In genomic region chr15:102026430-102026829, GRCm38 (mm10) we compare ENCODE assay signal across 12 mouse cellular contexts. TPM values are rescaled to one million over a fixed set of nuclear protein-coding genes. Genes with fewer than 3 reads are reported as not detected.
DNase-seq lines count a peak whose midpoint lies in the region; ATAC-seq lines count a peak whose summit lies in the region.
"Had no signal": no experiment of that assay in that cellular context is flagged by ENCODE, and none has a peak within 500 bp of the region (broad histone marks: within the 10 kb centered on the region; RNA-seq: fewer than 3 reads in every experiment).

No protein-coding gene starts in this region.

- no peak for ATAC-seq in heart, embryonic 14.5 days (ENCODE audit: insufficient number of reproducible peaks, insufficient read depth, low FRiP score, low read depth)
- no peak for ATAC-seq in lung, embryonic 15.5 days (ENCODE audit: borderline replicate concordance, extremely low read depth, low FRiP score, low TSS enrichment)
- ATAC-seq in embryonic facial prominence, embryonic 13.5 days (ENCODE audit: insufficient number of reproducible peaks, insufficient read depth, low FRiP score, low TSS enrichment, low read depth): no peak
- peak; percentile 79 for ATAC-seq in liver, embryonic 16.5 days (ENCODE audit: low read depth)

- H3K9ac ChIP-seq in heart, embryonic 14.5 days (ENCODE audit: low read length): no peak overlapping the region
- H3K9ac ChIP-seq in lung, embryonic 15.5 days: no peak overlapping the region
- H3K9ac ChIP-seq in embryonic facial prominence, embryonic 13.5 days: 0 out of 2 replicates have a peak overlapping the region, but pooled peaks have one; percentile 21
- no peak overlapping the region for H3K9ac ChIP-seq in liver, embryonic 16.5 days (ENCODE audit: low read depth, low read length)
- H3K9ac ChIP-seq: limb, embryonic 15.5 days had no signal

- no peak overlapping the region for H3K27ac ChIP-seq in heart, embryonic 14.5 days (replicated peaks in 1 of 2; ENCODE audit: control insufficient read depth in 1 of 2, insufficient read depth in 1 of 2, low read depth in 2 of 2, low read length in 2 of 2)
- H3K27ac ChIP-seq in lung, embryonic 15.5 days: peak overlapping the region; percentile 92; the same call in 1 of the 2 replicates
- H3K27ac ChIP-seq in embryonic facial prominence, embryonic 13.5 days: no peak overlapping the region
- peak overlapping the region; percentile 80 for H3K27ac ChIP-seq in liver, embryonic 16.5 days (ENCODE audit: low read length)
- H3K27ac ChIP-seq: limb, embryonic 15.5 days had no signal

- no peaks in the 10 kb centered on the region for H3K27me3 ChIP-seq in heart, embryonic 14.5 days (ENCODE audit: control insufficient read depth, insufficient read depth, low read length)
- peaks cover 20% of the 10 kb centered on the region for H3K27me3 ChIP-seq in lung, embryonic 15.5 days
- H3K27me3 ChIP-seq in embryonic facial prominence, embryonic 13.5 days: peaks cover 53% of the 10 kb centered on the region
- peaks cover 23% of the 10 kb centered on the region for H3K27me3 ChIP-seq in liver, embryonic 16.5 days (ENCODE audit: control insufficient read depth, insufficient read depth, low read depth, low read length)

- DNase-seq in heart, adult 8-10 months (ENCODE audit: low spot score): no peak
- no peak for DNase-seq in lung, postnatal 4 days
- no peak for DNase-seq in left cerebral cortex, adult 8-10 months (ENCODE audit: low spot score in 2 of 2)
- no peak for DNase-seq in left cerebral cortex, adult 18-20 months (ENCODE audit: low spot score in 2 of 2)
- DNase-seq: cerebellum, adult 9-11 months; gastrocnemius, postnatal 10 days; retina, postnatal 1 day had no signal

- H3K36me3 ChIP-seq in heart, embryonic 14.5 days (ENCODE audit: control insufficient read depth, insufficient read depth, low read length): peaks cover 6% of the 10 kb centered on the region; the same call in 1 of the 2 replicates
- 0 out of 2 replicates have a peak, but pooled peaks cover 3% of the 10 kb centered on the region for H3K36me3 ChIP-seq in lung, embryonic 15.5 days
- no peaks in the 10 kb centered on the region for H3K36me3 ChIP-seq in embryonic facial prominence, embryonic 13.5 days
- no peaks in the 10 kb centered on the region for H3K36me3 ChIP-seq in liver, embryonic 16.5 days (ENCODE audit: control insufficient read depth, insufficient read depth)
- H3K36me3 ChIP-seq: limb, embryonic 15.5 days had no signal

- H3K9me3 ChIP-seq in heart, embryonic 14.5 days (ENCODE audit: control insufficient read depth, low read length): no peaks in the 10 kb centered on the region
- no peaks in the 10 kb centered on the region for H3K9me3 ChIP-seq in lung, embryonic 15.5 days
- no peaks in the 10 kb centered on the region for H3K9me3 ChIP-seq in embryonic facial prominence, embryonic 13.5 days
- H3K9me3 ChIP-seq in liver, embryonic 16.5 days (replicated peaks; ENCODE audit: control insufficient read depth, low read length): no peaks in the 10 kb centered on the region
- H3K9me3 ChIP-seq: limb, embryonic 15.5 days had no signal

- peak overlapping the region; percentile 66 for H3K4me2 ChIP-seq in heart, embryonic 14.5 days (ENCODE audit: low read length)
- peak overlapping the region; percentile 8; the same call in 1 of the 2 replicates for H3K4me2 ChIP-seq in lung, embryonic 15.5 days
- no peak overlapping the region for H3K4me2 ChIP-seq in embryonic facial prominence, embryonic 13.5 days
- H3K4me2 ChIP-seq in liver, embryonic 16.5 days (ENCODE audit: low read depth, low read length): peak overlapping the region; percentile 49

- WGBS in heart, embryonic 14.5 days: 18% methylated on average over 12 of the region's 12 CpGs
- 13% methylated on average over 12 of the region's 12 CpGs for WGBS in lung, embryonic 15.5 days
- WGBS in embryonic facial prominence, embryonic 13.5 days: 12% methylated on average over 12 of the region's 12 CpGs
- 15% methylated on average over 12 of the region's 12 CpGs for WGBS in liver, embryonic 16.5 days (ENCODE audit: insufficient replicate concordance)

- no peak overlapping the region for H3K4me3 ChIP-seq in heart, embryonic 14.5 days (ENCODE audit: control insufficient read depth in 1 of 2, insufficient read depth in 1 of 2, low read depth in 1 of 2, low read length in 2 of 2)
- H3K4me3 ChIP-seq in lung, embryonic 15.5 days: no peak overlapping the region
- no peak overlapping the region for H3K4me3 ChIP-seq in embryonic facial prominence, embryonic 13.5 days
- no peak overlapping the region for H3K4me3 ChIP-seq in liver, embryonic 16.5 days (ENCODE audit: low read depth, low read length)
- H3K4me3 ChIP-seq: limb, embryonic 15.5 days had no signal

- H3K4me1 ChIP-seq in heart, embryonic 14.5 days (ENCODE audit: control insufficient read depth in 2 of 2, insufficient read depth in 2 of 2, low read length in 2 of 2): peaks cover 20 to 22% of the 10 kb centered on the region in 2 experiments
- peaks cover 50% of the 10 kb centered on the region for H3K4me1 ChIP-seq in lung, embryonic 15.5 days
- H3K4me1 ChIP-seq in embryonic facial prominence, embryonic 13.5 days: peaks cover 27% of the 10 kb centered on the region
- H3K4me1 ChIP-seq in liver, embryonic 16.5 days (ENCODE audit: control insufficient read depth, low read depth, low read length): peaks cover 6% of the 10 kb centered on the region; the same call in 1 of the 2 replicates

RNA-seq across cellular contexts. Expression of gene Krt18, which starts 1.6 kb away (rescaled TPM):
- 15.4 and 20.6 TPM in 2 replicates for polyA plus RNA-seq in heart, embryonic 14.5 days (2014; fragmentation: Nextera tagmentation; extraction: Ambion mirVana)
- total RNA-seq in heart, adult 8-10 months (2022): 1 to 10 TPM; 1.9 to 3.9 (median 2.5) TPM
- 221 and 264 TPM in 2 replicates for polyA plus RNA-seq in lung, embryonic 15.5 days (2015; fragmentation: Nextera tagmentation; extraction: Ambion mirVana)
- polyA plus RNA-seq in embryonic facial prominence, embryonic 13.5 days (2015; fragmentation: Nextera tagmentation; extraction: Ambion mirVana): 36.0 and 58.9 TPM in 2 replicates
- 118 and 119 TPM in 2 replicates for polyA plus RNA-seq in liver, embryonic 16.5 days (2015; fragmentation: Nextera tagmentation; extraction: Ambion mirVana)
- total RNA-seq in left cerebral cortex, adult 8-10 months (2022): 1 to 10 TPM in 2 of 4 experiments, under 1 TPM in 2; 0.26 to 2.5 (median 1.3) TPM
- total RNA-seq in left cerebral cortex, adult 18-20 months (2021): under 1 TPM in 1 of 2 experiments, not detected in 1; 0.26 TPM

RNA-seq across cellular contexts. Expression of gene Krt8, which starts 22.1 kb away (rescaled TPM):
- 8.6 and 11.9 TPM in 2 replicates for polyA plus RNA-seq in heart, embryonic 14.5 days (2014; fragmentation: Nextera tagmentation; extraction: Ambion mirVana)
- 1 to 10 TPM in 3 of 4 experiments, under 1 TPM in 1; 0.92 to 3.0 (median 1.5) TPM for total RNA-seq in heart, adult 8-10 months (2022)
- polyA plus RNA-seq in lung, embryonic 15.5 days (2015; fragmentation: Nextera tagmentation; extraction: Ambion mirVana): 307 and 345 TPM in 2 replicates
- polyA plus RNA-seq in embryonic facial prominence, embryonic 13.5 days (2015; fragmentation: Nextera tagmentation; extraction: Ambion mirVana): 38.6 and 86.0 TPM in 2 replicates
- 120 and 130 TPM in 2 replicates for polyA plus RNA-seq in liver, embryonic 16.5 days (2015; fragmentation: Nextera tagmentation; extraction: Ambion mirVana)
- total RNA-seq in left cerebral cortex, adult 8-10 months (2022): under 1 TPM; 0.17 to 0.95 (median 0.23) TPM
- total RNA-seq in left cerebral cortex, adult 18-20 months (2021): not detected

RNA-seq across cellular contexts. Expression of gene Eif4b, which starts 47.1 kb away (rescaled TPM):
- polyA plus RNA-seq in heart, embryonic 14.5 days (2014; fragmentation: Nextera tagmentation; extraction: Ambion mirVana): 70.8 and 78.0 TPM in 2 replicates
- 100 to 1,000 TPM; 161 to 190 (median 169) TPM for total RNA-seq in heart, adult 8-10 months (2022)
- polyA plus RNA-seq in lung, embryonic 15.5 days (2015; fragmentation: Nextera tagmentation; extraction: Ambion mirVana): 118 and 121 TPM in 2 replicates
- polyA plus RNA-seq in embryonic facial prominence, embryonic 13.5 days (2015; fragmentation: Nextera tagmentation; extraction: Ambion mirVana): 120 and 129 TPM in 2 replicates
- 42.7 and 43.6 TPM in 2 replicates for polyA plus RNA-seq in liver, embryonic 16.5 days (2015; fragmentation: Nextera tagmentation; extraction: Ambion mirVana)
- total RNA-seq in left cerebral cortex, adult 8-10 months (2022): 100 to 1,000 TPM; 191 to 203 (median 200) TPM
- total RNA-seq in left cerebral cortex, adult 18-20 months (2021): 100 to 1,000 TPM; 173 to 179 TPM

Comparison
In these comparisons a context has a peak if more than half of its experiments do, and no peak if none do; other contexts are left out.
1. H3K27ac ChIP-seq: peak in lung, embryonic 15.5 days (single experiment) and liver, embryonic 16.5 days (single experiment); none in heart, embryonic 14.5 days (0 of 2) and embryonic facial prominence, embryonic 13.5 days (single experiment).